Comparison of ENCODE assay signal across 18 mouse cellular contexts in genomic region chr1:170855056-170855760, GRCm38 (mm10). TPM values are rescaled to one million over a fixed set of nuclear protein-coding genes. Genes with fewer than 3 reads are reported as not detected.
A peak's percentile ranks its signal among the peaks of the same experiment; 100 is the strongest.
DNase-seq lines count a peak whose midpoint lies in the region; ATAC-seq and TF ChIP-seq lines count a peak whose summit lies in the region.
"Had no signal": no experiment of that assay in that cellular context is flagged by ENCODE, and none has a peak within 500 bp of the region (broad histone marks: within the 10 kb centered on the region; RNA-seq: fewer than 3 reads in every experiment).

No protein-coding gene starts in this region.

- H3K4me2 ChIP-seq in heart, embryonic 12.5 days = no peak overlapping the region
- H3K4me2 ChIP-seq in liver, embryonic 15.5 days = peak overlapping the region; percentile 44

- intact Hi-C loops in heart, adult 2 months (cut with DNase I) = no loop called here

- peaks cover 9% of the 10 kb centered on the region; the same call in 1 of the 2 replicates for H3K36me3 ChIP-seq in heart, embryonic 12.5 days
- peaks cover 4% of the 10 kb centered on the region for H3K36me3 ChIP-seq in heart, adult 2 months (ENCODE audit: control insufficient read depth, insufficient read depth, low read length)
- peaks cover 26% of the 10 kb centered on the region for H3K36me3 ChIP-seq in liver, embryonic 15.5 days (replicated peaks)

- no peak overlapping the region for H3K4me3 ChIP-seq in heart, embryonic 12.5 days
- H3K4me3 ChIP-seq in heart, adult 2 months = no peak overlapping the region
- H3K4me3 ChIP-seq in liver, embryonic 15.5 days (replicated peaks) = no peak overlapping the region

- DNase-seq in heart, adult 2 months = no peak
- DNase-seq in MEL-GATA-1-ER (ENCODE audit: extremely low read depth, low read depth) = peak; percentile 42
- peak; percentile 43 for DNase-seq in lung, postnatal 25 days (ENCODE audit: low spot score)
- DNase-seq in adrenal gland, postnatal 25 days = no peak
- DNase-seq in ovary, adult 18-20 months (ENCODE audit: low spot score) = no peak
- no peak for DNase-seq in layer of hippocampus, adult 8-10 months (ENCODE audit: low spot score in 2 of 2)
- DNase-seq: adrenal gland, adult 8-10 months; B cell, adult 2 months; cerebellum, postnatal 14 days; gastrocnemius, postnatal 25 days; right cerebral cortex, postnatal 4 days had no signal

- peaks cover 5% of the 10 kb centered on the region; the same call in 1 of the 2 replicates for H3K79me2 ChIP-seq in heart, adult 2 months (replicated peaks; ENCODE audit: control insufficient read depth, insufficient read depth, low read length)

- TF ChIP-seq CTCF in heart, adult 2 months (IDR thresholded peaks at IDR 0.05) = no peak

- 73% methylated on average over 13 of the region's 13 CpGs for WGBS in heart, embryonic 12.5 days
- 84% methylated on average over 13 of the region's 13 CpGs for WGBS in heart, adult 2 months
- WGBS in liver, embryonic 15.5 days (ENCODE audit: insufficient replicate concordance) = 40% methylated on average over 13 of the region's 13 CpGs

- no peaks in the 10 kb centered on the region for H3K27me3 ChIP-seq in heart, embryonic 12.5 days (replicated peaks)
- H3K27me3 ChIP-seq in heart, adult 2 months (ENCODE audit: control insufficient read depth, insufficient read depth, low read length) = no peaks in the 10 kb centered on the region
- no peaks in the 10 kb centered on the region for H3K27me3 ChIP-seq in liver, embryonic 15.5 days

- no peaks in the 10 kb centered on the region for H3K9me3 ChIP-seq in heart, embryonic 12.5 days (replicated peaks)
- no peaks in the 10 kb centered on the region for H3K9me3 ChIP-seq in liver, embryonic 15.5 days (replicated peaks)

- H3K4me1 ChIP-seq in heart, embryonic 12.5 days (replicated peaks) = peaks cover 23% of the 10 kb centered on the region
- H3K4me1 ChIP-seq in heart, adult 2 months (ENCODE audit: control insufficient read depth, insufficient read depth, low read length) = peaks cover 2% of the 10 kb centered on the region
- peaks cover 67% of the 10 kb centered on the region for H3K4me1 ChIP-seq in liver, embryonic 15.5 days (replicated peaks)

- TF ChIP-seq POLR2A in heart, adult 2 months (IDR thresholded peaks at IDR 0.05; ENCODE audit: insufficient read depth, low read depth, low read length) = no peak

- ATAC-seq in heart, embryonic 12.5 days (ENCODE audit: insufficient number of reproducible peaks, low FRiP score) = peak; percentile 53; the same call in 1 of the 2 replicates
- peak; percentile 88 for ATAC-seq in liver, embryonic 15.5 days (ENCODE audit: insufficient read depth)
- ATAC-seq: inflammation-experienced regulatory T-cells, adult 6 months had no signal

- H3K9ac ChIP-seq in heart, embryonic 12.5 days = 0 out of 2 replicates have a peak overlapping the region, but pooled peaks have one; percentile 18
- H3K9ac ChIP-seq in heart, adult 2 months (ENCODE audit: low read depth, low read length) = no peak overlapping the region
- H3K9ac ChIP-seq in liver, embryonic 15.5 days = no peak overlapping the region

- H3K27ac ChIP-seq in heart, embryonic 12.5 days (ENCODE audit: poor library complexity, severe bottlenecking) = no peak overlapping the region
- no peak overlapping the region for H3K27ac ChIP-seq in heart, adult 2 months
- peak overlapping the region; percentile 74 for H3K27ac ChIP-seq in liver, embryonic 15.5 days (replicated peaks)

- TF ChIP-seq EP300 in heart, adult 2 months (IDR thresholded peaks at IDR 0.05; ENCODE audit: insufficient read depth, low read depth, low read length) = no peak

RNA-seq across cellular contexts. Expression of gene Atf6, which starts 12.4 kb away (rescaled TPM):
- polyA plus RNA-seq in heart, embryonic 12.5 days (2016; fragmentation: Nextera tagmentation; extraction: Ambion mirVana) = 15.0 and 16.7 TPM in 2 replicates
- 10 to 100 TPM; 62.6 to 82.3 TPM for total RNA-seq in heart, adult 2 months (2021)
- polyA plus RNA-seq in heart, adult 2 months (2012; rRNA removed) = 22.0 and 44.5 TPM in 2 replicates
- 6.4 TPM in 2 replicates for polyA plus RNA-seq in liver, embryonic 15.5 days (2015; fragmentation: Nextera tagmentation; extraction: Ambion mirVana)
- 34.5 and 34.8 TPM in 2 replicates for total RNA-seq in adrenal gland, postnatal 25 days (2021)
- 10 to 100 TPM; 44.3 to 51.8 (median 48.5) TPM for total RNA-seq in layer of hippocampus, adult 8-10 months (2022)

RNA-seq across cellular contexts. Expression of gene Gm26620, which starts 29.7 kb away (rescaled TPM):
- polyA plus RNA-seq in heart, embryonic 12.5 days (2016; fragmentation: Nextera tagmentation; extraction: Ambion mirVana) = 0.43 and 0.62 TPM in 2 replicates
- under 1 TPM in 1 of 2 experiments, not detected in 1; 0.52 TPM for total RNA-seq in heart, adult 2 months (2021)
- polyA plus RNA-seq in heart, adult 2 months (2012; rRNA removed) = 0.53 and 0.61 TPM in 2 replicates
- 0.30 TPM in 1 of 2 replicates, not detected in the other for polyA plus RNA-seq in liver, embryonic 15.5 days (2015; fragmentation: Nextera tagmentation; extraction: Ambion mirVana)
- total RNA-seq in adrenal gland, postnatal 25 days (2021) = 0.55 TPM in 1 of 2 replicates, not detected in the other
- 1 to 10 TPM in 1 of 4 experiments, under 1 TPM in 1, not detected in 2; 0.68 to 1.3 TPM for total RNA-seq in layer of hippocampus, adult 8-10 months (2022)
- polyA plus RNA-seq: embryonic facial prominence, embryonic 11.5 days; heart, embryonic 14.5 days; hindbrain, embryonic 11.5 days; kidney, embryonic 14.5 days had no signal

RNA-seq across cellular contexts. Expression of gene Dusp12, which starts 30.1 kb away (rescaled TPM):
- 28.4 and 28.8 TPM in 2 replicates for polyA plus RNA-seq in heart, embryonic 12.5 days (2016; fragmentation: Nextera tagmentation; extraction: Ambion mirVana)
- 1 to 10 TPM; 6.8 to 7.0 TPM for total RNA-seq in heart, adult 2 months (2021)
- 6.7 and 10.3 TPM in 2 replicates for polyA plus RNA-seq in heart, adult 2 months (2012; rRNA removed)
- polyA plus RNA-seq in liver, embryonic 15.5 days (2015; fragmentation: Nextera tagmentation; extraction: Ambion mirVana) = 19.7 and 20.5 TPM in 2 replicates
- 18.9 and 19.4 TPM in 2 replicates for total RNA-seq in adrenal gland, postnatal 25 days (2021)
- total RNA-seq in layer of hippocampus, adult 8-10 months (2022) = 10 to 100 TPM; 15.0 to 24.3 (median 19.4) TPM

RNA-seq across cellular contexts. Expression of gene Fcrlb, which starts 57.5 kb away (rescaled TPM):
- not detected in 2 replicates for polyA plus RNA-seq in heart, embryonic 12.5 days (2016; fragmentation: Nextera tagmentation; extraction: Ambion mirVana)
- total RNA-seq in heart, adult 2 months (2021) = not detected
- not detected in 2 replicates for polyA plus RNA-seq in heart, adult 2 months (2012; rRNA removed)
- polyA plus RNA-seq in liver, embryonic 15.5 days (2015; fragmentation: Nextera tagmentation; extraction: Ambion mirVana) = 0.07 TPM in 1 of 2 replicates, not detected in the other
- total RNA-seq in adrenal gland, postnatal 25 days (2021) = not detected in 2 replicates
- total RNA-seq in layer of hippocampus, adult 8-10 months (2022) = under 1 TPM; 0.25 to 0.61 (median 0.41) TPM
- total RNA-seq: adrenal gland, adult 8-10 months; gastrocnemius, postnatal 25 days had no signal
- polyA plus RNA-seq: embryonic facial prominence, embryonic 11.5 days; hindbrain, embryonic 11.5 days; inflammation-experienced regulatory T-cells, adult 6 months; kidney, embryonic 14.5 days had no signal

Comparison
In these comparisons a context has a peak if more than half of its experiments do, and no peak if none do; other contexts are left out.
1. DNase-seq: peak in MEL-GATA-1-ER (single experiment) and lung, postnatal 25 days (single experiment); none in heart, adult 2 months (0 of 2), adrenal gland, postnatal 25 days (single experiment), ovary, adult 18-20 months (single experiment) and layer of hippocampus, adult 8-10 months (0 of 2).